Mouse (Mus musculus): Measurements from ENCODE around the gene Polh.
A peak's percentile ranks its signal among the peaks of the same experiment; 100 is the strongest.

DNA sequence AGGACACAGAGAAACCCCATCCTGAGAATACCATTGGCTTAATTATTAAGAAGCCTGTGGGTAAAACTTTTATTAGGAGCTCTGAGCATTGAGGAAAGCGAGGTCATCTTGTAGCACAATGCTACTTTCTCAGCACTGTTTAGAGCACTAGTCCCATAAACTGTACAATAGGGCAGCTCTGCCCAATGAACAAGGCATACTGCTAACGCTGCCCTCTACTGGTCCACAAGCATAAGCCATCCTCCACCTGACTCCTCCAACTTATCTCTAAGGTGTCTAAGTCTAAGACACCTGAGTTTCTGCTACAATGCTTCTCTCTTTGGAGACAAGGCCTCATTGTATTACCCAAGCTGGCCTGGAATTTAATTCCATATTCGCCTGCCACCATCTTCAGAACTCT lies 31.9 kb downstream of the Polh start:
- TF ChIP-seq CTCF (IDR thresholded peaks at IDR 0.05; ENCODE audit: extremely low read depth, insufficient read depth, insufficient read length, insufficient replicate concordance) (peak; percentile 33; the same call in 1 of the 2 replicates), POLR2A (IDR thresholded peaks at IDR 0.05; ENCODE audit: low read depth, low read length) (no peak)

Measured in spleen, adult 2 months (tissue).